In the genomic region with DNA sequence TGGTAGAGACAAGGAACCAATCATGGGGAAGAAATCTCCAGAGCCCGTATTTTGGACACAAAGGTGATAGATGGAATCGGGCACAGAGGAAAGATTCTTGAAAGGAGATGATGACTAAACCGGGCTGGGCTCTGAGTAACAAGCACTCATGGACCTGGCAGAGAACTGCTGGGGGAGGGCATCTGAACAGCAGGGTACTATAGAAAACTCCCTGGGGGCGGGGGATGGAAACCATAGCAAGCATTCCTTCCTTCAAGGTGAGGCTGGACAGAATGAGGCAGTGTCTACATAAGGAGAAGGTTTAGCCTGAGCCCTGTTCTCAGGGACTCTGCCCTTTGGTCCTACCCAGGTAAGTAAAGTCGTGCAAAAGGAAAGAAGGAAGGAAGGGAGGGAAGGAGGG, we compare ENCODE assay signal across 16 mouse cellular contexts. TPM values are rescaled to one million over a fixed set of nuclear protein-coding genes. Genes with fewer than 3 reads are reported as not detected.
DNase-seq lines count a peak whose midpoint lies in the region; ATAC-seq and TF ChIP-seq lines count a peak whose summit lies in the region.
"Had no signal": no experiment of that assay in that cellular context is flagged by ENCODE, and none has a peak within 500 bp of the region (broad histone marks: within the 10 kb centered on the region; RNA-seq: fewer than 3 reads in every experiment).

No protein-coding gene starts in this region.

- peak; percentile 17 to 40 for DNase-seq in frontal cortex, postnatal 36 days (ENCODE audit: low spot score in 2 of 2)
- no peak for DNase-seq in frontal cortex, postnatal 25 days (ENCODE audit: low spot score in 2 of 2)
- peak; percentile 44 to 56 for DNase-seq in right cerebral cortex, adult 2 months (ENCODE audit: low spot score in 2 of 2)
- no peak for DNase-seq in right cerebral cortex, postnatal 10 days (ENCODE audit: low spot score in 2 of 2)
- peak; percentile 28 for DNase-seq in lung, postnatal 10 days
- DNase-seq in stomach, postnatal 0 days (ENCODE audit: low spot score): peak; percentile 58
- DNase-seq in spleen, postnatal 36 days (ENCODE audit: low spot score in 2 of 2): no peak
- DNase-seq: B cell, adult 2 months; cerebellum, postnatal 10 days; heart, adult 18-20 months; midbrain, embryonic 14.5 days had no signal

- no peaks in the 10 kb centered on the region for H3K9me3 ChIP-seq in stomach, postnatal 0 days (ENCODE audit: control insufficient read depth, low read length)
- H3K9me3 ChIP-seq: forebrain, embryonic 12.5 days; hindbrain, embryonic 10.5 days; liver, embryonic 15.5 days had no signal

- peak overlapping the region; percentile 36; the same call in 1 of the 2 replicates for H3K27ac ChIP-seq in stomach, postnatal 0 days (replicated peaks)
- H3K27ac ChIP-seq: forebrain, embryonic 12.5 days; hindbrain, embryonic 10.5 days; liver, embryonic 15.5 days had no signal

- no peaks in the 10 kb centered on the region for H3K4me1 ChIP-seq in stomach, postnatal 0 days (replicated peaks; ENCODE audit: control insufficient read depth, insufficient read depth)
- H3K4me1 ChIP-seq: forebrain, embryonic 12.5 days had no signal

- H3K4me2 ChIP-seq in stomach, postnatal 0 days (replicated peaks; ENCODE audit: low read depth): no peak overlapping the region
- H3K4me2 ChIP-seq: forebrain, embryonic 12.5 days; liver, embryonic 15.5 days had no signal

- no peak overlapping the region for H3K9ac ChIP-seq in stomach, postnatal 0 days (ENCODE audit: low read length)
- H3K9ac ChIP-seq: forebrain, embryonic 12.5 days; liver, embryonic 15.5 days had no signal

- no peaks in the 10 kb centered on the region for H3K36me3 ChIP-seq in stomach, postnatal 0 days (ENCODE audit: control insufficient read depth, insufficient read depth, low read length)
- H3K36me3 ChIP-seq: forebrain, embryonic 12.5 days; hindbrain, embryonic 10.5 days; liver, embryonic 15.5 days had no signal

- H3K4me3 ChIP-seq in stomach, postnatal 0 days (ENCODE audit: low read depth, low read length): no peak overlapping the region
- H3K4me3 ChIP-seq: forebrain, embryonic 12.5 days; hindbrain, embryonic 10.5 days; liver, embryonic 15.5 days; myocyte had no signal

- no peak for TF ChIP-seq EP300 in stomach, postnatal 0 days (optimal IDR thresholded peaks at IDR 0.05)

- 50% methylated on average over 5 of the region's 5 CpGs for WGBS in stomach, postnatal 0 days

- ATAC-seq in stomach, postnatal 0 days (ENCODE audit: low FRiP score, low TSS enrichment): peak; percentile 51
- no peak for ATAC-seq in activated CD4-positive, CD25-positive, alpha-beta regulatory T cell, adult 4 months

- no peaks in the 10 kb centered on the region for H3K27me3 ChIP-seq in stomach, postnatal 0 days (ENCODE audit: control insufficient read depth, insufficient read depth, low read length)
- H3K27me3 ChIP-seq: forebrain, embryonic 12.5 days; liver, embryonic 15.5 days had no signal

- no peak for TF ChIP-seq CTCF in stomach, postnatal 0 days (IDR thresholded peaks at IDR 0.05; ENCODE audit: low read depth)

RNA-seq across cellular contexts. Expression of a gene that starts 45.2 kb away (rescaled TPM):
- 3.8 TPM in 2 replicates for polyA plus RNA-seq in stomach, postnatal 0 days (2015; fragmentation: Nextera tagmentation; extraction: Ambion mirVana)
- polyA plus RNA-seq in activated CD4-positive, CD25-positive, alpha-beta regulatory T cell, adult 4 months (2017; shearing (Covaris generic)): not detected

RNA-seq across cellular contexts. Expression of a gene that starts 59.9 kb away (rescaled TPM):
- 21.5 and 24.6 TPM in 2 replicates for polyA plus RNA-seq in stomach, postnatal 0 days (2015; fragmentation: Nextera tagmentation; extraction: Ambion mirVana)
- 10 to 100 TPM; 13.7 to 15.6 TPM for polyA plus RNA-seq in activated CD4-positive, CD25-positive, alpha-beta regulatory T cell, adult 4 months (2017; shearing (Covaris generic))

Comparison
In these comparisons a context has a peak if more than half of its experiments do, and no peak if none do; other contexts are left out.
1. DNase-seq: peak in frontal cortex, postnatal 36 days (2 of 2), right cerebral cortex, adult 2 months (2 of 2), lung, postnatal 10 days (single experiment) and stomach, postnatal 0 days (single experiment); none in frontal cortex, postnatal 25 days (0 of 2), right cerebral cortex, postnatal 10 days (0 of 2) and spleen, postnatal 36 days (0 of 2).